Mouse (Mus musculus) E14TG2a.4 (cell line): ENCODE measurements at regions not wholly inside any gene's neighbourhood (a gene's known extent, or its start where the extent isn't known, plus 50 kb on each side); places are given as distances from the start of the nearest gene placed in this dataset.

Experiments used
- CTCF ChIP-seq: conservative IDR thresholded peaks from 2 replicates; pipeline ENCODE4 v1.5.1; 2014; ENCODE audit warnings: low read length
- NANOG ChIP-seq: IDR thresholded peaks from 2 replicates; pipeline ENCODE4 v1.6.1; 2014; ENCODE audit warnings: borderline replicate concordance, low read length, mixed read lengths
- POU5F1 ChIP-seq: IDR thresholded peaks from 2 replicates; pipeline ENCODE4 v1.6.1; 2014; ENCODE audit warnings: low read length, borderline replicate concordance

DNA sequence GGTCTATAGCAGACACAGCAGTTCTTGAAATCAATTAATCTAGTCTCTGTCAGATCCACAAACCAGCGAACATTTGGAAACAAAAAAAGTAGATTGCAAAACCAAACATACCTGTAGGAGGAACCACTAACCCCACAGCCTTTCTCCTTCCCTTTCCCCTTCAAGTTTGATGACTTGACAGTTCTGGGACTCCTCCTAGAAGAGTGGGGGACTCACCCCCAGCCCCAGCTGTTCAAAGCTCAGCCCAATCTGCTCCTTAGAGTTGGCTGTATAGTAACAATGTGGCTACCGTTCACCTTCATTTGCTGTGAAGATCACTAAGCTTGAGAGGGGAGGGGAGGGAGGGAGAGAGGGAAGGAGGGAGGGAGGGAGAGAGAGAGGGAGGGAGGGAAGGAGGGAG, 259.3 kb downstream of the Gm11361 start:
- no peak for TF ChIP-seq CTCF
- TF ChIP-seq POU5F1: no peak
- TF ChIP-seq NANOG: no peak
